Mouse (Mus musculus): ENCODE data around the gene Tsga10. TPM values are rescaled to one million over a fixed set of nuclear protein-coding genes. Genes with fewer than 3 reads are reported as not detected.

The Tsga10 gene
- polyA plus RNA-seq, 1 experiment, result 17.6 TPM

DNA sequence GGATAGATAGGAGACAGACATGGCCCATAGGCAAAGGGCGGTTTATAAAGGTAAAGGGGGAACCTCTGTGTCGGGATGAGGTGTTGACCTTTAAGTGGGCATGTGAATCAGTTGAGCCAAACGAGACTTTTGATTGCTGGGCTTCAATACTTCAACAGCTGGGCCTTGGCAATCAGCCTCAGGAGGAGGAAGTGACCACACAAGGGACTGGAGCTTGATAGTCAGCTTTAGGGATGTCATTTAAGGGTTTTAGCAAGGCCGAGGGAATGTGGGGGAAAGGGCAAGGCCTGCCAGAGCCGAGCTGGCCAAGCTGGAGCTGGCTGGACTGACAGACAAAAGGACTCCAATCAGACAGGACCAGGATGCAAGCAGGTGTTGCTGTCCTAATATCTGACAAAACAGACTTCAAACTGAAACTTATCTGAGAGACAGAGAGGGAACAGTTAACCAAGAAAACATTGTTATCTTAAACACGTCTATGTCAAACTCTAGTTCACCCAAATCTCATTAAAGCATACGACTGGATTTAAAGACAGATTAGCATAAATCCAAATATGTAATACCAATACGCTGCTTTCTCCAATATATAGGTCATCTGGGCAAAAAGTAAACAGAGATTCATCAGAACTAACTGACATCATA lies 125.9 kb downstream of the Tsga10 start:
- TF ChIP-seq CTCF (IDR thresholded peaks at IDR 0.05; ENCODE audit: borderline replicate concordance, extremely low read depth, insufficient read depth, insufficient read length), result no peak
- no peak for TF ChIP-seq POLR2A (IDR thresholded peaks at IDR 0.05; ENCODE audit: borderline replicate concordance, extremely low read depth, insufficient read depth, insufficient read length, poor library complexity, severe bottlenecking)
- DNase-seq (ENCODE audit: low read depth), result no peak

DNA sequence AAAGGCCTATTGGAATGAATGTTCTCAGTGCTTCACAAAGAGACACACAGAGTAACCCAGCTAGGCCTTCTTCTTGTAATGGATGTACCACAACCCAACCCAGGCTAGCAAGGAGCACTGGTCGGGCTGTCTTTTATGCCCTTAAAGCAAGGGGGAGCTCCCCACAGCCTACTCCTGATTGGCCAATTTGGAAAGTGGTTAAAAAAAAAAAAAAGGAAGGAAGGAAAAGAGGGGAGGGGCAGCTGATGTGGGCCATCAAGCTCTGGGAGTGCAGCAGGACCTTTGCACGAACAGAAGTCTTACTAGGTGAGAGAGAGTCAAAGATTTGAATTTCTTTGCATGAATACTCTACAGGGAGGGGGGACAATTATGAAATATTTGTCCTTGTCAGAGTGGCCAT lies 127.3 kb downstream of the Tsga10 start:
- TF ChIP-seq CTCF (IDR thresholded peaks at IDR 0.05; ENCODE audit: borderline replicate concordance, extremely low read depth, insufficient read depth, insufficient read length), result no peak
- no peak for TF ChIP-seq POLR2A (IDR thresholded peaks at IDR 0.05; ENCODE audit: borderline replicate concordance, extremely low read depth, insufficient read depth, insufficient read length, poor library complexity, severe bottlenecking)
- DNase-seq (ENCODE audit: low read depth), result no peak

GRCm38 (mm10) chr1:37737045-37737444 lies 129.2 kb downstream of the Tsga10 start:
- no peak for DNase-seq (ENCODE audit: low read depth)
- TF ChIP-seq POLR2A (IDR thresholded peaks at IDR 0.05; ENCODE audit: borderline replicate concordance, extremely low read depth, insufficient read depth, insufficient read length, poor library complexity, severe bottlenecking) (no peak), CTCF (IDR thresholded peaks at IDR 0.05; ENCODE audit: borderline replicate concordance, extremely low read depth, insufficient read depth, insufficient read length) (no peak)

- DNase-seq (ENCODE audit: low read depth), result no peak
- TF ChIP-seq CTCF (IDR thresholded peaks at IDR 0.05; ENCODE audit: borderline replicate concordance, extremely low read depth, insufficient read depth, insufficient read length) (no peak), POLR2A (IDR thresholded peaks at IDR 0.05; ENCODE audit: borderline replicate concordance, extremely low read depth, insufficient read depth, insufficient read length, poor library complexity, severe bottlenecking) (no peak)
Observed at GRCm38 (mm10) chr1:37735932-37736331, 130.3 kb downstream of the Tsga10 start.

DNA sequence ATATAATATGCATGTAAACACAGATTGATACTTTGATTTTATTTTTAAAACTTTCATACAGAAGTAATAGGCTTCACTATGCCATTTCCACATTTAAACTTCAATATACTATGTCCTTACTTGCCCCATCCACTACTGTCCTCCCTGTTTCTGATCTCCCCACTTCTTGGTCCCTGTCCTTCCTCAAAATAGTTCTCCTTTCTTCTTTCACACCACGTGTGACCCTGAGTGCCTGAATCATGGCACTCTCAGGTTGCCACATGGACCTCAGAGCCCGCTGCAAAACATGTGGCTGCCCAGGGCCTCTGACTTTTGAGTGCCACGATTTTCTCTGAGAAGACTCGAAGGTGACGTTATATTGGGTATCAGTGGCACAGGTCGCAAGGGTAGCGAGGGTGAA lies 131.4 kb downstream of the Tsga10 start:
- TF ChIP-seq POLR2A (IDR thresholded peaks at IDR 0.05; ENCODE audit: borderline replicate concordance, extremely low read depth, insufficient read depth, insufficient read length, poor library complexity, severe bottlenecking), result no peak
- DNase-seq (ENCODE audit: low read depth), result no peak

DNA sequence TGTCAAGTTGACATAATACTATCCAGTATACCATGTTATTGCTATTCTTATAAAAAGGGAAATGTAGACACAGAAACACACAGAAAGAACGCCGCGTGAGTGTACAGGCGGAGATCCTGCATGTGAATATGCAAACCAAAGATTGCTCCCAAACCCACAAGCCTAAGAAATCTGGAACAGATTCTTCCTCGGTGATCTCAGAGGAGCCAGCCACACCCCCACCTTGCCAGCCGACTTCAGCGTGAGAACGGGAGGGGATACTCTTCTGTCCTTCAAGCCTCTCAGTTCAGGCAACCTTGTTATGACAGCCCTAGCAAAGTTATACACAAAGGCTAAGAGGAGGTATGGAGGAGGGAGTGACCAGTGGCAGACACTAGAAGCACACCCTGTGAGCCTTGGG lies 136.9 kb downstream of the Tsga10 start:
- DNase-seq (ENCODE audit: low read depth), result no peak
- no peak for TF ChIP-seq POLR2A (IDR thresholded peaks at IDR 0.05; ENCODE audit: borderline replicate concordance, extremely low read depth, insufficient read depth, insufficient read length, poor library complexity, severe bottlenecking)
- TF ChIP-seq CTCF (IDR thresholded peaks at IDR 0.05; ENCODE audit: borderline replicate concordance, extremely low read depth, insufficient read depth, insufficient read length), result no peak

DNA sequence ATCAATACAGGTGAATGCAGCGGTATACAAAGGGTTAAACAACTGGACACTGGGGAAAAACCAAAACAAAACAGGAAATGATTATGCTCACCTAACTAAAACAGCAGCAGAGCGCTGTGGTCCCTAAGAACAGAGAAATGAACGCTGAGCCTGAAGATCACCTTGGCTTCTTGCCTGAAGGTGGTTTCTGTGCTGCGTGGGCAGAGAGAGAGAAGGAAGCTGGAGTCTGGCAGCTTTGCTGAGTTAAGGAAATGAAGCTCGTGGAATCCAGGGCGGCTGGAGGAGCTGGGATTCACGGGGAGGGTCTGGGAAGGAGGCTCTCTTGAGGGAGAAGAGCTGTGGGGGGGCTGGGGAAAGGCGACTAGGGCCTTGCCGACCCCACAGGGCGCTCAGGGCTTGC lies 138.2 kb downstream of the Tsga10 start:
- no peak for DNase-seq (ENCODE audit: low read depth)
- TF ChIP-seq CTCF (IDR thresholded peaks at IDR 0.05; ENCODE audit: borderline replicate concordance, extremely low read depth, insufficient read depth, insufficient read length), result no peak
- no peak for TF ChIP-seq POLR2A (IDR thresholded peaks at IDR 0.05; ENCODE audit: borderline replicate concordance, extremely low read depth, insufficient read depth, insufficient read length, poor library complexity, severe bottlenecking)

DNA sequence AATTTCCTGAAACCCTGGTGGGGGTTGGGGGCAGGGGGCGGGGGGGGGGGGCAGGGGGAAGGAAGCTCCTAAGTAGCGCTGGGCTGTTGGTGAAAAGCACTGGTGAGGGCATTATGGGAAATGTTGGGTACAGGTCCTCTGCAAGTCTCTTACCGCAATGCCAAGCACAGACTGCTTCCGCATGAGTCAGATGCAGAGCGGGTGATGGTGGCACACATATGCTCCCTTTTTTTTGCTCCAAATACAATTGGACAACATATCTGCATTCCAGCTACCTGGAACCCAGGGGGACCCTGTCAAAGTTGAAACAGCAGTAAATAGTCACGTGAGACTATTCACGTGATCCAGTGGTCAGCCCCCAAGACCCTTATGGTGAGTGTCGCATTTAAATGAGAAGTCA lies 139.0 kb downstream of the Tsga10 start:
- TF ChIP-seq POLR2A (IDR thresholded peaks at IDR 0.05; ENCODE audit: borderline replicate concordance, extremely low read depth, insufficient read depth, insufficient read length, poor library complexity, severe bottlenecking) (no peak), CTCF (IDR thresholded peaks at IDR 0.05; ENCODE audit: borderline replicate concordance, extremely low read depth, insufficient read depth, insufficient read length) (no peak)
- no peak for DNase-seq (ENCODE audit: low read depth)

GRCm38 (mm10) chr1:37726426-37726825 lies 139.8 kb downstream of the Tsga10 start:
- TF ChIP-seq POLR2A (IDR thresholded peaks at IDR 0.05; ENCODE audit: borderline replicate concordance, extremely low read depth, insufficient read depth, insufficient read length, poor library complexity, severe bottlenecking), result no peak
- peak; percentile 19 for DNase-seq (ENCODE audit: low read depth)

DNA sequence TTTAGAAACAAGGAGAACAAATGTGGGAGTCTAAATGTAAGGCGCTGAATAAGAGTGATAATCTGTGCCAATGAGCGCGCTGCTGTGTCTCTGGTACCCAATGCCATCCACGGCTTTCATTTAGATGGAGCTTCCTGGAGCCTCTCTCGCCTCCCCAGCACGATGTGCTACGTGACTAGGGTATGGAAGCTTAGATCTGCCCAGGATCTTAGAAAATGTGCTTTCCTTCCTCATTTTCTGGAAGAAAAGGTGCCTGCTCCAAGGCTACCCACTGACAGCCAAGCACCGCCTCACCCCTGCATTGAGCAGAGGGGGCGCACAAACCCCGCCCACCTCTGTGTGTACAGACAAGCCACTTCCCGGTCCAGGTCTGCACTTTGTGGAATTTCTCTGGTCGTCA lies 140.3 kb downstream of the Tsga10 start:
- peak; percentile 47 for DNase-seq (ENCODE audit: low read depth)
- no peak for TF ChIP-seq POLR2A (IDR thresholded peaks at IDR 0.05; ENCODE audit: borderline replicate concordance, extremely low read depth, insufficient read depth, insufficient read length, poor library complexity, severe bottlenecking)
- no peak for TF ChIP-seq CTCF (IDR thresholded peaks at IDR 0.05; ENCODE audit: borderline replicate concordance, extremely low read depth, insufficient read depth, insufficient read length)

DNA sequence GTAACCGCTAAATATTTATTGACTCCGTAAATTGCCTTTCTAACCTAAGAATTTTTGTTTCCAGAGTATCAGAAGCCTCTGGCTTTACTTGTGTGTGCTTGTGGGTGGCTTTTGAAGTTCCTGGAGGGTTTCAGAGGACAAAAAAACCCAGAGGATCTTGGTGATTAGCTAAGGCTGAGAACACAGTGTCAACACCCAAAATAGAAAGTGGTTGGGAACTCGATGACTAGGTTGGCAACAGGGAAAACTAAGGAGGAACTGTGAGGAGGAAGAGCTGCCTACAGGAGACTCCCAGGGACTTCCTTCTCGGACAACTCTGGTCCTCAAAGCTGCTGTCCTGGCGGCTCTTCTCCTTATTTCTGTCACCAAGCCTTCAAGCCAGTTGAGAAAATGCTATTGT lies 145.1 kb downstream of the Tsga10 start:
- DNase-seq (ENCODE audit: low read depth), result no peak
- TF ChIP-seq CTCF (IDR thresholded peaks at IDR 0.05; ENCODE audit: borderline replicate concordance, extremely low read depth, insufficient read depth, insufficient read length) (no peak), POLR2A (IDR thresholded peaks at IDR 0.05; ENCODE audit: borderline replicate concordance, extremely low read depth, insufficient read depth, insufficient read length, poor library complexity, severe bottlenecking) (no peak)

GRCm38 (mm10) chr1:37719761-37720640 lies 146.2 kb downstream of the Tsga10 start, which contains the start of gene 2010300C02Rik:
Gene 2010300C02Rik, minus strand, starts transcription at chr1:37720085.
- TF ChIP-seq CTCF (IDR thresholded peaks at IDR 0.05; ENCODE audit: borderline replicate concordance, extremely low read depth, insufficient read depth, insufficient read length) (peak; percentile 49; the same call in 1 of the 2 replicates), POLR2A (IDR thresholded peaks at IDR 0.05; ENCODE audit: borderline replicate concordance, extremely low read depth, insufficient read depth, insufficient read length, poor library complexity, severe bottlenecking) (no peak)
- DNase-seq (ENCODE audit: low read depth), result peak; percentile 69

All from brain, embryonic 14.5 days (tissue).